Mouse (Mus musculus) lung, postnatal 4 days (tissue): Measurements from ENCODE around the gene Gm9508.

Source experiments
- DNase-seq, 2 experiments: peaks; one replicate each; pipeline ENCODE4 v3.0.0; 2021

Gm9508 gene

GRCm38 (mm10) chr10:77667402-77667801 lies 29.6 kb downstream of the Gm9508 start:
- no peak for DNase-seq

DNA sequence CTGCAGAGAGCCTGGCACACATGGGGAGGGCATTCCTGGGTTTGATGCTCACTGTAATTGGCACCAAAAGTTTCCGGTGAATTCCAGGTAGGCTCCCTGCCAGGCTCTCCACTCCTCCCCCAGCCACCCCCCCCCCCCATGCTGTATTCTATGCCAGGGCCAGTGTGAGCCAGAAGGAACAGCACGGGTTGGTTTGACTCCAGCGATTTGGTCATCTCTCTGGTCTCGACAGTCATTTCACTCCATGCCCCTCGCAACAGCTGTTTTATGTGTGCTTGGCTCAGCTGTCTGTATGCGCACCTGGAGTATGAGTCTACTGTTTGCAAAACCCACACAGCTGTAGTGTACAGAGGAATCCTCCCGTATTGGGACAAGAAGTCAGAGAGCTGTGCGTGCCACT lies 30.7 kb downstream of the Gm9508 start:
- DNase-seq = no peak

DNA sequence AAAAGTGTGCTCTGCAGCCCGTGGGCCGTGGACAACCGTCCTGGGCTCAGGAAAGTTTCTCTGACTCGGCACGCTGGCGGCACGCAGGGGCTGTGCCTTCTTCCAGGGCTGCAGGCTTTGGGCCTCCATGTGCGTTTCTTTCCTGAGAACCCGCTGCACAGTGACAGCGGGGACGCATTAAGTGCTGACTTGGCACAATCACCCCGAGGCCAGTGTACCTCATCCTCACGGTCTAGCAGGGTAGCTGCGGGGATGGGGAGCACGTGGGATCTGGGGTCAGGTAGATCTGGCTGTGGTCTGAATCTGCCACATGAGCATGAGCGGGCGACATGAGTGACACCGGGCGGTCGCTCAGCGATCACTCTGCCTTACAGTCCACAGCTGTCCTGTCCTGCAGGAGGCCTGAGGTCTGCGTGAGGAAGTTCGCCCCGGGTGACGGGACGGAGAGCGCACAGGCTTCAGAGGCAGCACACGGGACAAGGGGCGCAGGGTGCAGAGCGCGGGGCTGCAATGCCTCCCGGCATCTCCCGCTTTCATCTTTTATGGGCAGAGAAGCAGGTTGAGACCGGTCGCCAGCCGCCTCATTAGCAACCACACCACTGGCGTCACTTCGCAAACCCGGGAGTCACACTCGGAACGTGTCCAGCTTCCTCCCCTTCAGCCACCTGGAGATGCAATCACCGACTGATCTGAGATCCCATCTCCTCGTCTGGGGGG lies 32.9 kb downstream of the Gm9508 start:
- DNase-seq = no peak

DNA sequence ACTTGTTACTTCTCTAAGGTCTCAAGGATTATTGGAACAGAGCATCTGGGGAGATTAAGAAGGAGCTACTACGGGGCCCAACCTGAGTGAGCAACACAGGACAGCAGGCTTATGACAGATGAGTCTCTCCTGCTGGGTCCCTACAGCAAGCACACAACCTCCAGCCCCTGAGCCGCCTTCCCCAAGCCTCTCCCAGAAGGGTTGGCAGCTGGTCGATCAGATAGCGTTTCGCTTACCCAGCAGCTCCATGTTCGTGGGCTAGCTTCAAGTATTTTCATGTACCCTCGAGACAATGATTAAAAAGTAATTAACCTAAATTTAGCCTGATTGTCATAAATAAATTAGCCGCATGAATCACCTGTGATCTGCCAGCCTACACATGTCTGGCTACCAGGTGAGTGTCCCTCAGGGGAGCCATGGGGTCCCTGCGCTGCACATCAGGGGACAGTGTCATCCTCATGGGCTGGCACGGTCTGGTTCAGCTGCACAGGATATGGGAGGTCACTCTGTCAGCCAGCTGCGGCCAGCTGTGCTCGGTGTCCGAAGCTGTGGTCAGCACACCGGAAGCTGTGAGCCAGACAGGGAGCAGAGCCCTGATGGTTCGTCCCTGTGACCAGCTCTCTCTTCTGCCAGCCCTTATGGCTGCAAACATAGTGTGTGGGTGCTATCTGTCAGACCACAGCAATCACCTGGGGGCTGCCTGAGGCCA lies 38.6 kb downstream of the Gm9508 start:
- peak; percentile 67 to 90 for DNase-seq

DNA sequence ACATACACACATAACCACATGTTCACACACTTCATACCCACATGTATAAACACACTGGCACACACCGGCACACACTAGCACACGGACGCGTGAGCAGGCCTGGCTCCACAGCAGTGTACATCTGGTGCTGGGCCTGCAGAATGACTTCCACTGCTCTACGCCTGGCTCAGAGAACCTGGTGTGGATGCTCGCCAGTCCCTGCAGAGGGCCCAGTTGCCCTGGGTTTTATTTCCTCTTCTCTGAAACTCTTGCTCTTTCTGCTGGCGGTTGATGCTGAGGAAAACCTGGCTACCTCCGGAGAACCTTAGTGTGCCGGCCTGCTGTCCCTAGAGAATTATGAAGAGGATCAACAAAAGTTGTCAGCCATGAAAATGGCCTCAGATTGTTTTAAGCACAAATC lies 45.0 kb downstream of the Gm9508 start:
- DNase-seq = no peak

DNA sequence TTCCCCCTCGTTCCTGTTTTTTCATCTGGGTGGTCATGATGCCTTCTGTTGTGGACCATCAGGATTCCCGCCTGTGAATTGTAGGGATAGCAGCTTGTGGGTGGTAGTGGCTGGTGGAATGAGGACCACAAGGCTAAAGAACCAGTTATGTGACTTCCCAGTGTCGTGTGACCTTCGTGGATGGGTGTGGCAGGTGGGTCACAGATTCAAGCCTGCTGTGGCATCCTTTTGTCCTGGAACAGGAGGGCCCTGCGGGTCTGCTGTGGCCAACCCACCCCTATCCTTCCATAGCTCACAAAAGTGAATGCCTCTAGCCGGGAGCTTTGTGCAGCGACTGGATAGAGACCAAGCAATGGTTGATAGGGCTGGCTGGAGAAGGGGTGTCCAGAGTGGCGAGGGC lies 49.1 kb downstream of the Gm9508 start:
- DNase-seq = no peak

DNA sequence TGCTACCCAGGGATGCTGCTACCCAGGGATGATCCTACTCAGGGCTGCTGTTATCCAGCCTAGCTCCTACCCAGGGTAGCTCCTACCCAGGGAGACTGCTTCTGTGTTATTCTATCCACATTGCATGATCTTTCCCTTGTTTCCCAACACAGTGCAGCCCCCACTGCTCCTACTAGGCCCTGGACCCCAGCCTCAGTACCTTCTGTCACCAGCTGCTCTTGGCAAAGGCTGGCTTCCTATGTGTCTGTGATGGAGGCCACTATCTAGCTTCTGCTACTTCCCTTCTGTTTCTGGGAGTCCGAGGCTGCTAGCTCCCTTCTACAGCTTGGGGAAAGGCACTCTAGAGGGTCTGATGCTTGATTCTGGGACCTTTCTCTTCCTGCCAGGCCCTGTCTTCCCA lies 49.6 kb downstream of the Gm9508 start:
- DNase-seq = no peak
